Mouse (Mus musculus) brain, embryonic 18.5 days (tissue): Measurements from ENCODE around the gene S100a1.

Experiments used
- DNase-seq: peaks from one replicate; pipeline ENCODE4 v3.0.0-alpha.2; 2012; ENCODE audit warnings: low read depth, low spot score

Gene S100a1

DNA sequence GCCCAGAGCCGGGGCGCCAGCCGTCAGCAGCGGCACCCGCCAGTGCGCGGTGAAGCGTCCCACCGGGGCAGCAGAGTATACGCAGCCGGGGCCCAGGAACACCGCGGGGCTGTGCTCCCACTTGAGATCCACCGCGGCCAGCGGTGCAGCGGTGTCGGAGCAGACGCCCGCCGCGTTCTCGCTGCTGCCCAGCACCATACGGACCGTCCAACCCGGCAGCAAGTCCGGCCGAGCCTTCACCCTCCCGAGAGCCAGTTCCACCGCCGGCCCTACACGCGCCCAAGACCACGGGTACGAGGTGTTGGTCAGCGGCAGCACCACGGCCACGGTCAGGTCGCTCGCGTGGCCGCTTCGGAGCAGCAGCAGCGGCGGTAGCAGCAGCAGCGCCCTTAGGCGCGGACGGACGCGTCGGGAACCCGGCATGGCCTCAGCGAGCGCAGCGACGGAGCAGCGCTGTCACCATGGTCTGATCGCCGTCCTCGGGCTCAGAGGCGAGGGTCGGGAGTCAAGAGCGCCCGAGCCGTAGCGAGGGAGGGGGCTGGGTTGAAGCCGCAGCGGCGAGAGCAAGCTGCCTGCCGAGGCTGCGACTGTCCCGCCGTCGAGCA is 49.0 kb downstream of the S100a1 start:
- DNase-seq, result no peak

DNA sequence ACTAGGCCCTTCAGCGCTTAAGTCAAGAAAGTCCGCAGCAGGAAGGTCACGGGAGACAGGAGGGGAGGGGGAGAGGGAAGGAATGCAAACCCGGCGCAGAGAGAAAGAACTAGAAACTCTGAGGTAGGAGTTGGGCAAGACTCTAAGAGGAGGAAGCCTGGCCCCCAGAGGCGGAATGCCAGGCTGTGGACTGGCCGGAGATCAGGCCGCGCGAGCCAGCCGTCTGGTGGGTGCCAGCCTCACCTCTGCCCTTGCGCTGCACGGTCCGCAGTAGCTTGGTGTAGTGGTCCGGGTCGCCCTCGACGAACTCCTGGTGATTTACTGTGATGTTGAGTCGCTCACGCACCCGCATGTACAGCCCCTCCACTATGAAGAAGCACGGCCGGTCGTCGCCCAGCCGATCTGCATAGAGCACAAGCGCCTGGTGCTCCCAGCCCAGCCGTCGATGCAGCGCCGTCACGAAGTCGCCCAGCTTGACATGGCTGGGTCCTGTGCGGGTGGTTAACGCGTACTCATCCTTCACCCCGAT is 49.6 kb downstream of the S100a1 start:
- DNase-seq, result no peak

GRCm38 (mm10) chr3:90462579-90462978 is 51.6 kb downstream of the S100a1 start:
- DNase-seq, result no peak

DNA sequence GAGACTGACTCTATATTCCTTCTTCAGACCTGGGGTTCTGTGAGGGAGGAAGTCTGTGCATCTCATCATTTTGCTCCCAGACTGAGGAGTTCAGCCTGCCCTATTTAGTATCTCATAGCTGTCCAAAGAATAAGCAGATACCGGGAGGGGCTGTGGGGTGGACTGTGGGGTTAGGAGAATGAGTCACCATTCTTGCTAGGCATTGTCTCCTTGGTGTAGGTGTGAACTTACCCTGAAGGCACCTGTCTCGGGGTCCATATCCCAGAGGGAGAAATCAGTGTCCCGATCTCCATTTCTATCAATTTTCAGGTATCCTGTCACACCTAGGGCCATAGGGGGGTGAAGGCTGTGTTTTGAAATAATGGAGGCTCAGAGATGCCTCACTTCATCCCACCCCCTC is 52.3 kb downstream of the S100a1 start:
- DNase-seq, result no peak
